Mouse (Mus musculus) splenic B cell, adult 2 months (primary cell): ENCODE results near the gene Pramef20.
"Not testable (repeated sequence)": the region's sequence is repeated elsewhere in the genome, so short reads cannot be mapped to it uniquely, and the experiment has no call there.

Source experiments
- DNase-seq: peaks from one replicate; pipeline ENCODE4 v3.0.0-alpha.2; 2011; ENCODE audit warnings: low read depth, low spot score
- H3K27me3 ChIP-seq: 2 replicates; pipeline ENCODE4 v1.6.1; 2012; ENCODE audit warnings: mild to moderate bottlenecking, low read length, moderate library complexity, mixed read lengths; ENCODE audit not compliant: control insufficient read depth, poor library complexity, insufficient read depth, severe bottlenecking
- H3K36me3 ChIP-seq: 2 replicates; pipeline ENCODE4 v1.6.1; 2012; ENCODE audit warnings: mild to moderate bottlenecking, low read length, moderate library complexity, mixed read lengths; ENCODE audit not compliant: control insufficient read depth, poor library complexity, insufficient read depth, severe bottlenecking

The Pramef20 gene

GRCm38 (mm10) chr4:144377911-144378310 is at the start of gene Pramef20:
Gene Pramef20, minus strand, starts transcription at chr4:144377933.
- Histone ChIP-seq H3K36me3 (no peaks in the 10 kb centered on the region), H3K27me3 (no peaks in the 10 kb centered on the region)
- DNase-seq: no peak

GRCm38 (mm10) chr4:144424590-144424989 is 46.9 kb upstream of the Pramef20 start:
- no peak for DNase-seq
- no peaks in the 10 kb centered on the region for H3K27me3 ChIP-seq
- no peaks in the 10 kb centered on the region for H3K36me3 ChIP-seq

- no peaks in the 10 kb centered on the region for H3K36me3 ChIP-seq
- no peaks in the 10 kb centered on the region for H3K27me3 ChIP-seq
- DNase-seq: no peak
These were observed 42.9 kb upstream of the Pramef20 start for GRCm38 (mm10) chr4:144420644-144421043.

- DNase-seq: no peak
These were observed 30.6 kb upstream of the Pramef20 start, which contains the start of gene Pramef12 for GRCm38 (mm10) chr4:144408290-144408689. Gene Pramef12, minus strand, starts transcription at chr4:144408464.

GRCm38 (mm10) chr4:144406261-144406660 is 28.5 kb upstream of the Pramef20 start:
- Histone ChIP-seq H3K27me3 (no peaks in the 10 kb centered on the region), H3K36me3 (no peaks in the 10 kb centered on the region)
- no peak for DNase-seq

More at GRCm38 (mm10) chr4:144408290-144408689, 30.6 kb upstream of the Pramef20 start, which contains the start of gene Pramef12:
- no peaks in the 10 kb centered on the region for H3K36me3 ChIP-seq
- H3K27me3 ChIP-seq: no peaks in the 10 kb centered on the region

GRCm38 (mm10) chr4:144404456-144405086 is 26.8 kb upstream of the Pramef20 start:
- DNase-seq: no peak
- no peaks in the 10 kb centered on the region for H3K27me3 ChIP-seq
- no peaks in the 10 kb centered on the region for H3K36me3 ChIP-seq

- no peaks in the 10 kb centered on the region for H3K27me3 ChIP-seq
- no peaks in the 10 kb centered on the region for H3K36me3 ChIP-seq
- no peak for DNase-seq
These were observed 25.0 kb upstream of the Pramef20 start for GRCm38 (mm10) chr4:144402712-144403111.

GRCm38 (mm10) chr4:144396316-144396715 is 18.6 kb upstream of the Pramef20 start:
- DNase-seq: no peak
- no peaks in the 10 kb centered on the region for H3K27me3 ChIP-seq
- H3K36me3 ChIP-seq: no peaks in the 10 kb centered on the region

- H3K27me3 ChIP-seq, H3K36me3 ChIP-seq, DNase-seq: not testable (repeated sequence)
These were observed 20.1 kb downstream of the Pramef20 start, which contains the start of gene Gm13119 for GRCm38 (mm10) chr4:144357642-144358041. Gene Gm13119, plus strand, starts transcription at chr4:144357942.

GRCm38 (mm10) chr4:144335856-144336255 is 41.9 kb downstream of the Pramef20 start:
- DNase-seq, H3K36me3 ChIP-seq, H3K27me3 ChIP-seq: not testable (repeated sequence)

GRCm38 (mm10) chr4:144329949-144330348 is 47.8 kb downstream of the Pramef20 start, which contains the start of gene Gm13128:
Gene Gm13128, plus strand, starts transcription at chr4:144330249.
- not testable (repeated sequence) for H3K36me3 ChIP-seq, H3K27me3 ChIP-seq, DNase-seq
